Mouse (Mus musculus) limb, embryonic 14.5 days (tissue): ENCODE measurements around the gene Dennd4c. TPM values are rescaled to one million over a fixed set of nuclear protein-coding genes. Genes with fewer than 3 reads are reported as not detected.

ENCODE experiments used
- ATAC-seq: fragments of 200-750 bp; cut with Nextera tagmentation; 2 replicates; pipeline ENCODE4 v1.8.0; 2017; ENCODE audit warnings: low read depth, moderate number of reproducible peaks, moderate TSS enrichment; ENCODE audit not compliant: low FRiP score
- DNase-seq: peaks from one replicate; pipeline ENCODE4 v3.0.0-alpha.2; 2015; ENCODE audit warnings: low spot score
- H3K27ac ChIP-seq: fragments of 300-500 bp; sonication (generic); replicated peaks from 2 replicates; pipeline ENCODE4 v1.5.1; 2014; ENCODE audit warnings: low read depth, mild to moderate bottlenecking, low read length, moderate library complexity, mixed read lengths
- H3K27me3 ChIP-seq: fragments of 300-500 bp; sonication (generic); 2 replicates; pipeline ENCODE4 v1.6.1; 2014; ENCODE audit warnings: low read length, mixed read lengths; ENCODE audit not compliant: control insufficient read depth, insufficient read depth
- H3K36me3 ChIP-seq: fragments of 300-500 bp; sonication (generic); 2 replicates; pipeline ENCODE4 v1.6.1; 2014; ENCODE audit warnings: mild to moderate bottlenecking, low read length, moderate library complexity, mixed read lengths; ENCODE audit not compliant: control insufficient read depth, insufficient read depth
- H3K4me1 ChIP-seq: fragments of 300-500 bp; sonication (generic); 2 replicates; pipeline ENCODE4 v1.6.1; 2014; ENCODE audit warnings: antibody characterized with exemption, low read length, mixed read lengths; ENCODE audit not compliant: control insufficient read depth, insufficient read depth
- H3K4me2 ChIP-seq: fragments of 300-500 bp; sonication (generic); replicated peaks from 2 replicates; pipeline ENCODE4 v1.6.1; 2014; ENCODE audit warnings: low read depth, mild to moderate bottlenecking, low read length, moderate library complexity; ENCODE audit not compliant: severe bottlenecking
- H3K4me3 ChIP-seq: fragments of 300-500 bp; sonication (generic); replicated peaks from 2 replicates; pipeline ENCODE4 v1.5.1; 2014; ENCODE audit warnings: low read length
- H3K9ac ChIP-seq: fragments of 300-500 bp; sonication (generic); 2 replicates; pipeline ENCODE4 v1.6.1; 2014; ENCODE audit warnings: mild to moderate bottlenecking, low read depth, low read length, moderate library complexity; ENCODE audit not compliant: severe bottlenecking
- H3K9me3 ChIP-seq: fragments of 300-500 bp; sonication (generic); 2 replicates; pipeline ENCODE4 v1.6.1; 2016; ENCODE audit warnings: low read length; ENCODE audit not compliant: control insufficient read depth
- POLR2A ChIP-seq: fragments of 200-500 bp; IDR thresholded peaks from 2 replicates; pipeline ENCODE4 v1.8.0; 2012; ENCODE audit warnings: inconsistent platforms, mild to moderate bottlenecking, moderate library complexity, borderline replicate concordance; ENCODE audit not compliant: insufficient read depth, insufficient read length; ENCODE audit errors: extremely low read depth
- WGBS: fragments of 180-500 bp; shearing (Covaris S2); extraction: QIAGEN DNeasy Blood & Tissue Kit; methylation state at CpG from one replicate; pipeline ENCODE4 v1.1.7; 2014; 5-methylcytosine and 5-hydroxymethylcytosine counted together
- polyA plus RNA-seq, 2 experiments: library from polyadenylated mRNA; depleted of rRNA in 1 of 2; stranded (reverse) in 1 of 2; unstranded in 1 of 2; fragments of >200 nt; fragmentation: Nextera tagmentation in 1 of 2; extraction: Ambion mirVana in 1 of 2; gene quantifications; 2 replicates each; pipeline versions ENCODE4 v1.2.1 to v1.2.3; 2012 to 2014

Gene Dennd4c
- polyA plus RNA-seq, 2 experiments, result 8.7 to 11.9 TPM

- 75% methylated on average over 5 of the region's 5 CpGs for WGBS
- H3K27ac ChIP-seq, result no peak overlapping the region
- H3K4me1 ChIP-seq, result no peaks in the 10 kb centered on the region
- peaks cover 7% of the 10 kb centered on the region for H3K9me3 ChIP-seq
- TF ChIP-seq POLR2A, result no peak
- DNase-seq (no peak), ATAC-seq (no peak)
- H3K4me3 ChIP-seq, result no peak overlapping the region
- H3K27me3 ChIP-seq, result no peaks in the 10 kb centered on the region
- no peaks in the 10 kb centered on the region for H3K36me3 ChIP-seq
- no peak overlapping the region for H3K4me2 ChIP-seq
- H3K9ac ChIP-seq, result no peak overlapping the region
These were observed 8.9 kb upstream of the Dennd4c start for GRCm38 (mm10) chr4:86739308-86739993.

DNA sequence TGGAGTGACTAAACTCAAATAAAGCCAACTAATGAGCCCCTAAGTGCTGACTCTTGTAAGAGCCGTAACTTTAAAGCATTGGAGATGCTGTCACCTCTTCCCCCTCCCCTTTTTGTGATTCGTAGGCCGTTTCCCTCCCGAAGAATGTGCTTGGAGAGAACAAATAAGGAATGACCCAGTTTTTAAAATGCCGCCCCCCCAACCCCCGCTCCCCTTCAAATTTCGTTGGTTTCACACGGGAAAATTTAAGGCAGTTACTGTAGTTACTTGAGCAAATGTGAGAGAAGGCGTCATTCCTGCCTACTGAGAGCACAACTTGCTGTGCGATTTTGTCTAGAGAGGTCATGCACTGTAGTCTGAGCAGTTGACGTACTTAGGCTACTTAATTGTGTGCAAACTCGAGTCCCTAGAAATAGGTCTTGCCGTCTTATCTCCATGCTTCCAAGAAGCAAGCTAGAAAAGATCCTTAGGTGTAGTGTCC is 1.0 kb downstream of the Dennd4c start:
- ATAC-seq, result no peak
- Histone ChIP-seq H3K27me3 (no peaks in the 10 kb centered on the region), H3K9me3 (no peaks in the 10 kb centered on the region), H3K27ac (peak overlapping the region; percentile 79; the same call in 1 of the 2 replicates), H3K4me1 (peaks cover 7% of the 10 kb centered on the region; the same call in 1 of the 2 replicates), H3K4me3 (peak overlapping the region; percentile 98), H3K9ac (peak overlapping the region; percentile 95), H3K36me3 (no peaks in the 10 kb centered on the region), H3K4me2 (peak overlapping the region; percentile 86)
- no peak for DNase-seq
- WGBS, result 1% methylated on average over 13 of the region's 13 CpGs
- TF ChIP-seq POLR2A, result no peak

- H3K4me3 ChIP-seq, result no peak overlapping the region
- WGBS, result 66% methylated on average over 10 of the region's 10 CpGs
These were observed 2.1 kb downstream of the Dennd4c start for GRCm38 (mm10) chr4:86750346-86750945.

DNA sequence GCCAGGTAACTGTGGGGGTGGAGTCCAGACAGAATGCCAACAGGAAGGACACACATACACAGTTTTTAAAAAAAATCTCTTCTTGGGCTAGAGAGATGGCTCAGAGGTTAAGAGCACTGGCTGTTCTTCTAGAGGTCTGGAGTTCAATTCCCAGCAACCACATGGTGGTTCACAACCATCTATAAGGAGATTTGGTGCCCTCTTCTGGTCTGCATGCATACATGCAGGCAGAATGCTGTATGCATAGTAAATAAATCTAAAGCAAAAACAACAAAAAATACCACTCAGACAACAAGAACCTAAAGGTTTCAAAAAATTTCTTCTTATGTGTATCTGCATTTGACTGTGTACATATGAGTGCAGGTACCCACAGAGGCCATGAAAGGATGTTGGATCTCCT is 16.0 kb downstream of the Dennd4c start:
- Histone ChIP-seq H3K9ac (no peak overlapping the region), H3K36me3 (peaks cover 6% of the 10 kb centered on the region; the same call in 1 of the 2 replicates), H3K27ac (no peak overlapping the region), H3K9me3 (no peaks in the 10 kb centered on the region), H3K4me1 (no peaks in the 10 kb centered on the region), H3K27me3 (no peaks in the 10 kb centered on the region), H3K4me3 (no peak overlapping the region), H3K4me2 (no peak overlapping the region)
- DNase-seq (no peak), ATAC-seq (no peak)
- TF ChIP-seq POLR2A, result no peak

More at GRCm38 (mm10) chr4:86750346-86750945, 2.1 kb downstream of the Dennd4c start:
- ATAC-seq, result no peak
- Histone ChIP-seq H3K27ac (no peak overlapping the region), H3K4me1 (peaks cover 7% of the 10 kb centered on the region; the same call in 1 of the 2 replicates), H3K27me3 (no peaks in the 10 kb centered on the region), H3K36me3 (no peaks in the 10 kb centered on the region), H3K4me2 (peak overlapping the region; percentile 86; the same call in 1 of the 2 replicates), H3K9ac (peak overlapping the region; percentile 13; the same call in 1 of the 2 replicates), H3K9me3 (no peaks in the 10 kb centered on the region)
- no peak for TF ChIP-seq POLR2A
- no peak for DNase-seq

DNA sequence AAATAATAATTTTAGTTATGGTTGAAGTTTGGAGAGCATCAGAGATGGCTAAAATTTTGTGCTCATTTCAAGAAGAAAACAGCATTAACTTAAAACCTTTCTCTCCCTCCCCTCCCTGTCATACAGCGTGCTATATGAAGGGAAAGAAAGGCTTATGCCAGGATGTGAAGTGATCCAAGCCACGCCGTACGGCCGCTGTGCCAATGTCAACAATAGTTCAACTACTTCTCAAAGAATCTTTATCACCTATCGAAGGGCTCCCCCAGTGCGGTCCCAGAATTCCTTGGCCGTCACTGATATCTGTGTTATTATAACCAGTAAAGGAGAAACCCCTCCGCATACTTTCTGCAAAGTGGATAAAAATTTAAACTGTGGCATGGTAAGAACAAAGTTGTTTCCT is 29.2 kb downstream of the Dennd4c start:
- no peak for TF ChIP-seq POLR2A
- H3K9ac ChIP-seq, result no peak overlapping the region
- H3K27ac ChIP-seq, result no peak overlapping the region
- no peak for DNase-seq
- WGBS, result 86% methylated on average over 9 of the region's 9 CpGs
- peaks cover 16% of the 10 kb centered on the region for H3K36me3 ChIP-seq
- no peak overlapping the region for H3K4me2 ChIP-seq
- no peaks in the 10 kb centered on the region for H3K4me1 ChIP-seq
- H3K9me3 ChIP-seq, result no peaks in the 10 kb centered on the region
- no peak overlapping the region for H3K4me3 ChIP-seq
- ATAC-seq, result no peak
- H3K27me3 ChIP-seq, result no peaks in the 10 kb centered on the region
